In genomic region chr6:37035681-37036080, GRCm38 (mm10) we compare ENCODE assay signal across 22 mouse cellular contexts.
DNase-seq lines count a peak whose midpoint lies in the region; ATAC-seq lines count a peak whose summit lies in the region.
"Had no signal": no experiment of that assay in that cellular context is flagged by ENCODE, and none has a peak within 500 bp of the region (broad histone marks: within the 10 kb centered on the region; RNA-seq: fewer than 3 reads in every experiment).

No protein-coding gene starts in this region.

- H3K4me3 ChIP-seq in kidney, embryonic 15.5 days (replicated peaks): no peak overlapping the region
- no peak overlapping the region for H3K4me3 ChIP-seq in kidney, embryonic 14.5 days (ENCODE audit: low read length)
- no peak overlapping the region for H3K4me3 ChIP-seq in neural tube, embryonic 14.5 days (ENCODE audit: low read depth, low read length)
- H3K4me3 ChIP-seq in neural tube, embryonic 15.5 days (replicated peaks): no peak overlapping the region
- no peak overlapping the region for H3K4me3 ChIP-seq in forebrain, embryonic 14.5 days (ENCODE audit: low read depth, low read length)
- H3K4me3 ChIP-seq in intestine, embryonic 16.5 days (ENCODE audit: low read length): no peak overlapping the region
- H3K4me3 ChIP-seq: embryonic facial prominence, embryonic 15.5 days; erythroblast, embryonic 14.5 days; gastrocnemius, adult 2 months; hindbrain, embryonic 12.5 days had no signal

- H3K9me3 ChIP-seq in kidney, embryonic 15.5 days (replicated peaks): no peaks in the 10 kb centered on the region
- no peaks in the 10 kb centered on the region for H3K9me3 ChIP-seq in kidney, embryonic 14.5 days (ENCODE audit: control insufficient read depth, low read length)
- no peaks in the 10 kb centered on the region for H3K9me3 ChIP-seq in neural tube, embryonic 14.5 days (ENCODE audit: control insufficient read depth, low read length)
- H3K9me3 ChIP-seq in neural tube, embryonic 15.5 days (replicated peaks): no peaks in the 10 kb centered on the region
- no peaks in the 10 kb centered on the region for H3K9me3 ChIP-seq in forebrain, embryonic 14.5 days (replicated peaks; ENCODE audit: control insufficient read depth, low read length)
- H3K9me3 ChIP-seq in intestine, embryonic 16.5 days (ENCODE audit: control insufficient read depth, low read length): no peaks in the 10 kb centered on the region
- H3K9me3 ChIP-seq: embryonic facial prominence, embryonic 15.5 days; hindbrain, embryonic 12.5 days had no signal

- H3K9ac ChIP-seq in kidney, embryonic 15.5 days: no peak overlapping the region
- H3K9ac ChIP-seq in kidney, embryonic 14.5 days (ENCODE audit: low read depth, low read length): no peak overlapping the region
- no peak overlapping the region for H3K9ac ChIP-seq in neural tube, embryonic 14.5 days (replicated peaks; ENCODE audit: low read depth, low read length)
- no peak overlapping the region for H3K9ac ChIP-seq in neural tube, embryonic 15.5 days (replicated peaks)
- no peak overlapping the region for H3K9ac ChIP-seq in forebrain, embryonic 14.5 days (ENCODE audit: low read length)
- no peak overlapping the region for H3K9ac ChIP-seq in intestine, embryonic 16.5 days (ENCODE audit: low read depth, low read length)
- H3K9ac ChIP-seq: embryonic facial prominence, embryonic 15.5 days; hindbrain, embryonic 12.5 days had no signal

- 71% methylated on average over 6 of the region's 6 CpGs for WGBS in kidney, embryonic 15.5 days
- 70% methylated on average over 6 of the region's 6 CpGs for WGBS in kidney, embryonic 14.5 days
- 68% methylated on average over 6 of the region's 6 CpGs for WGBS in neural tube, embryonic 14.5 days
- 63% methylated on average over 6 of the region's 6 CpGs for WGBS in neural tube, embryonic 15.5 days
- 40% methylated on average over 6 of the region's 6 CpGs for WGBS in forebrain, embryonic 14.5 days
- 91% methylated on average over 6 of the region's 6 CpGs for WGBS in intestine, embryonic 16.5 days

- no peak overlapping the region for H3K27ac ChIP-seq in kidney, embryonic 15.5 days
- H3K27ac ChIP-seq in kidney, embryonic 14.5 days (ENCODE audit: low read depth, low read length): no peak overlapping the region
- H3K27ac ChIP-seq in neural tube, embryonic 14.5 days (ENCODE audit: low read depth, low read length): no peak overlapping the region
- no peak overlapping the region for H3K27ac ChIP-seq in neural tube, embryonic 15.5 days (replicated peaks)
- H3K27ac ChIP-seq in forebrain, embryonic 14.5 days (ENCODE audit: low read depth, low read length): no peak overlapping the region
- H3K27ac ChIP-seq in intestine, embryonic 16.5 days (ENCODE audit: low read length): no peak overlapping the region
- H3K27ac ChIP-seq: embryonic facial prominence, embryonic 15.5 days; gastrocnemius, adult 2 months; hindbrain, embryonic 12.5 days had no signal

- no peaks in the 10 kb centered on the region for H3K36me3 ChIP-seq in kidney, embryonic 15.5 days
- H3K36me3 ChIP-seq in kidney, embryonic 14.5 days (ENCODE audit: control insufficient read depth, insufficient read depth, low read length): no peaks in the 10 kb centered on the region
- H3K36me3 ChIP-seq in neural tube, embryonic 14.5 days (ENCODE audit: control insufficient read depth, insufficient read depth, low read length): no peaks in the 10 kb centered on the region
- H3K36me3 ChIP-seq in neural tube, embryonic 15.5 days: 0 out of 2 replicates have a peak, but pooled peaks cover 6% of the 10 kb centered on the region
- H3K36me3 ChIP-seq in forebrain, embryonic 14.5 days (ENCODE audit: control insufficient read depth, insufficient read depth, low read length): no peaks in the 10 kb centered on the region
- no peaks in the 10 kb centered on the region for H3K36me3 ChIP-seq in intestine, embryonic 16.5 days (ENCODE audit: control insufficient read depth, insufficient read depth, low read length)
- H3K36me3 ChIP-seq: embryonic facial prominence, embryonic 15.5 days; hindbrain, embryonic 12.5 days had no signal

- peaks cover 20% of the 10 kb centered on the region for H3K4me1 ChIP-seq in kidney, embryonic 15.5 days
- H3K4me1 ChIP-seq in kidney, embryonic 14.5 days (ENCODE audit: control insufficient read depth, insufficient read depth, low read length): peaks cover 9% of the 10 kb centered on the region
- peaks cover 6% of the 10 kb centered on the region; the same call in 1 of the 2 replicates for H3K4me1 ChIP-seq in neural tube, embryonic 14.5 days (ENCODE audit: control insufficient read depth, insufficient read depth, low read length)
- peaks cover 12% of the 10 kb centered on the region for H3K4me1 ChIP-seq in neural tube, embryonic 15.5 days
- H3K4me1 ChIP-seq in forebrain, embryonic 14.5 days (ENCODE audit: control insufficient read depth, insufficient read depth, low read length): peaks cover 2% of the 10 kb centered on the region; the same call in 1 of the 2 replicates
- 0 out of 2 replicates have a peak, but pooled peaks cover 3% of the 10 kb centered on the region for H3K4me1 ChIP-seq in intestine, embryonic 16.5 days (ENCODE audit: control insufficient read depth, insufficient read depth, low read length)

- no peaks in the 10 kb centered on the region for H3K27me3 ChIP-seq in kidney, embryonic 15.5 days
- H3K27me3 ChIP-seq in kidney, embryonic 14.5 days (ENCODE audit: control insufficient read depth, insufficient read depth, low read length): no peaks in the 10 kb centered on the region
- H3K27me3 ChIP-seq in neural tube, embryonic 14.5 days (ENCODE audit: control insufficient read depth, insufficient read depth, low read length): no peaks in the 10 kb centered on the region
- H3K27me3 ChIP-seq in neural tube, embryonic 15.5 days (replicated peaks): no peaks in the 10 kb centered on the region
- no peaks in the 10 kb centered on the region for H3K27me3 ChIP-seq in forebrain, embryonic 14.5 days (replicated peaks; ENCODE audit: control insufficient read depth, insufficient read depth, low read length)
- H3K27me3 ChIP-seq in intestine, embryonic 16.5 days (replicated peaks; ENCODE audit: control insufficient read depth, insufficient read depth, low read length): no peaks in the 10 kb centered on the region
- H3K27me3 ChIP-seq: embryonic facial prominence, embryonic 15.5 days; hindbrain, embryonic 12.5 days had no signal

- DNase-seq in forebrain, embryonic 14.5 days (ENCODE audit: low spot score): peak; percentile 22
- no peak for DNase-seq in adrenal gland, adult 18-20 months (ENCODE audit: low spot score in 2 of 2)
- DNase-seq: adrenal gland, adult 8-10 months; adrenal gland, postnatal 36 days; cerebellum, adult 11 months; cerebellum, adult 8-10 months; cerebellum, postnatal 14 days; embryo, embryonic 11 days; gastrocnemius, adult 2 months; gastrocnemius, postnatal 25 days; heart, postnatal 10 days; heart, postnatal 4 days had no signal

- no peak overlapping the region for H3K4me2 ChIP-seq in kidney, embryonic 15.5 days
- H3K4me2 ChIP-seq in kidney, embryonic 14.5 days (replicated peaks; ENCODE audit: low read depth, low read length): no peak overlapping the region
- H3K4me2 ChIP-seq in neural tube, embryonic 14.5 days (ENCODE audit: low read depth, low read length): no peak overlapping the region
- no peak overlapping the region for H3K4me2 ChIP-seq in neural tube, embryonic 15.5 days
- H3K4me2 ChIP-seq in forebrain, embryonic 14.5 days (ENCODE audit: low read length): no peak overlapping the region
- H3K4me2 ChIP-seq in intestine, embryonic 16.5 days (ENCODE audit: low read depth, low read length): no peak overlapping the region
- H3K4me2 ChIP-seq: embryonic facial prominence, embryonic 15.5 days; hindbrain, embryonic 12.5 days had no signal

- peak; percentile 47; the same call in 1 of the 2 replicates for ATAC-seq in kidney, embryonic 15.5 days (replicated peaks; ENCODE audit: low FRiP score)
- ATAC-seq in kidney, embryonic 14.5 days (ENCODE audit: low FRiP score, low TSS enrichment): no peak
- ATAC-seq in neural tube, embryonic 14.5 days (ENCODE audit: low read depth): peak; percentile 41; the same call in 1 of the 2 replicates
- ATAC-seq in neural tube, embryonic 15.5 days (ENCODE audit: low FRiP score): no peak
- ATAC-seq in forebrain, embryonic 14.5 days: no peak; the same call in 1 of the 2 replicates
- ATAC-seq in intestine, embryonic 16.5 days: no peak
- ATAC-seq: hindbrain, embryonic 16.5 days; inflammation-experienced regulatory T-cells, adult 6 months had no signal

Comparison
In these comparisons a context has a peak if more than half of its experiments do, and no peak if none do; other contexts are left out.
1. ATAC-seq: peak in kidney, embryonic 15.5 days (single experiment) and neural tube, embryonic 14.5 days (single experiment); none in kidney, embryonic 14.5 days (single experiment), neural tube, embryonic 15.5 days (single experiment), forebrain, embryonic 14.5 days (single experiment) and intestine, embryonic 16.5 days (single experiment).